Mouse (Mus musculus) heart, postnatal 0 days (tissue): Measurements from ENCODE around the gene Cdkn1c.

Experiments used
- CTCF ChIP-seq: IDR thresholded peaks from 2 replicates; pipeline ENCODE4 v1.5.1; 2016; ENCODE audit warnings: antibody characterized with exemption, control low read depth, low read depth
- EP300 ChIP-seq: IDR thresholded peaks from 2 replicates; pipeline ENCODE4 v1.6.1; 2016; ENCODE audit warnings: antibody characterized with exemption, low read depth

DNA sequence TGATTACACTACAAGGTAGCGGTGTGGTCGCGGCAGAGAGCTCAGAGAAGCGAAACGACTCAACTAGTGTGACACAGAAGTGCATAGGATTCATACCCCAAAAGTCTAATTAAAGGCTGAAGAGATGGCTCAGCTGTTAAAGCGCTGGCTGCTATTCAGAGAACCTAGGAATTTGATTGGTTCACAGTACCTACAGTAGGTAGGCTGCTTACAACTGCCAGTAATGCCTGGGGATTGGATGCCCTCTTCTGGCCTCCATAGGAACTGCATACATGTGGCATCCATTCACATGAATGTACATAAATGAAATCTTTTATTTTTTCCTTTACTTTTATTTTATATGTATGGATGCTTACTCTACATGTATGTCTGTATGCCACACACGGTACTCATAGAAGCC lies 45.8 kb upstream of the Cdkn1c start:
- TF ChIP-seq EP300 (no peak), CTCF (peak; percentile 67)
